Mouse (Mus musculus): Measurements from ENCODE around the gene Capn1.

GRCm38 (mm10) chr19:5945027-5945426 lies 70.7 kb downstream of the Capn1 start:
- TF ChIP-seq CTCF (IDR thresholded peaks at IDR 0.05; ENCODE audit: extremely low read depth, insufficient read length, insufficient replicate concordance, low read depth, low read length), result no peak
- no peak for TF ChIP-seq POLR2A (IDR thresholded peaks at IDR 0.05; ENCODE audit: low read depth, low read length)

All from small intestine, adult 2 months (tissue).